Mouse (Mus musculus): ENCODE measurements at regions not wholly inside any gene's neighbourhood (a gene's known extent, or its start where the extent isn't known, plus 50 kb on each side); places are given as distances from the start of the nearest gene placed in this dataset.

- no peak overlapping the region for H3K27ac ChIP-seq (ENCODE audit: low read length)
- no peak overlapping the region for H3K4me2 ChIP-seq (ENCODE audit: low read length)
- 89% methylated on average over 5 of the region's 5 CpGs for WGBS
- no peaks in the 10 kb centered on the region for H3K27me3 ChIP-seq (replicated peaks; ENCODE audit: control insufficient read depth, insufficient read depth, low read length)
- H3K9me3 ChIP-seq (ENCODE audit: control insufficient read depth, low read length) = no peaks in the 10 kb centered on the region
- H3K4me1 ChIP-seq (replicated peaks; ENCODE audit: control insufficient read depth, insufficient read depth, low read length) = peaks cover 26% of the 10 kb centered on the region
- ATAC-seq = no peak
- no peaks in the 10 kb centered on the region for H3K36me3 ChIP-seq (ENCODE audit: control insufficient read depth, insufficient read depth)
- H3K4me3 ChIP-seq (replicated peaks; ENCODE audit: low read length) = no peak overlapping the region
- no peak overlapping the region for H3K9ac ChIP-seq (replicated peaks; ENCODE audit: low read depth, low read length)
Measured at GRCm38 (mm10) chr4:33588127-33588526, 278.0 kb downstream of the Rngtt start.

DNA sequence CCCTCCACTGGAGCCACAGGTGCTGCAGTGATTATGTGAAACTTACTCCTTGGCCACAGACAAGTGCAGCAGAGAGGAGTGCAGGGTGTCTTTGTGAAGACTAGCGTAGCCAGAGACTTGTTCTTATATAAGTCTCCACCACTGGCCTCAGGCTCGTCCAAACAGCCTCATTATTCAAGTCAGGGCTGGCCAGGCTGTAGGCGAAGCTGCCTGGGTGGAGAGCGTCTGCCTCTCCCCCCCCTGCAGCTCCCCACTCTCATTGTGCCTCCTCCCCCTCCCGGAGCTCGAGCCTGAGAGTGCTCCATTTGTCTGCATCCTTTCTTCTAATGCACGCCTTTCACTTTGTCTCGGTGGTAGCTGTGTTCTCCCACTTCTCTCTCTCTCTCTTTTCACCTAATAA, 279.1 kb downstream of the Rngtt start:
- 1% methylated on average over 8 of the region's 8 CpGs for WGBS
- peak; percentile 18; the same call in 1 of the 2 replicates for ATAC-seq
- Histone ChIP-seq H3K9me3 (ENCODE audit: control insufficient read depth, low read length) (no peaks in the 10 kb centered on the region), H3K36me3 (ENCODE audit: control insufficient read depth, insufficient read depth) (no peaks in the 10 kb centered on the region), H3K27me3 (replicated peaks; ENCODE audit: control insufficient read depth, insufficient read depth, low read length) (no peaks in the 10 kb centered on the region), H3K27ac (ENCODE audit: low read length) (no peak overlapping the region), H3K4me1 (replicated peaks; ENCODE audit: control insufficient read depth, insufficient read depth, low read length) (peaks cover 25% of the 10 kb centered on the region), H3K4me3 (replicated peaks; ENCODE audit: low read length) (no peak overlapping the region), H3K4me2 (ENCODE audit: low read length) (no peak overlapping the region), H3K9ac (replicated peaks; ENCODE audit: low read depth, low read length) (no peak overlapping the region)

GRCm38 (mm10) chr4:33594997-33595657, 285.0 kb downstream of the Rngtt start:
- ATAC-seq = peak; percentile 70
- Histone ChIP-seq H3K27me3 (replicated peaks; ENCODE audit: control insufficient read depth, insufficient read depth, low read length) (no peaks in the 10 kb centered on the region), H3K9ac (replicated peaks; ENCODE audit: low read depth, low read length) (peak overlapping the region; percentile 45), H3K27ac (ENCODE audit: low read length) (peak overlapping the region; percentile 57), H3K36me3 (ENCODE audit: control insufficient read depth, insufficient read depth) (no peaks in the 10 kb centered on the region), H3K4me2 (ENCODE audit: low read length) (no peak overlapping the region), H3K9me3 (ENCODE audit: control insufficient read depth, low read length) (no peaks in the 10 kb centered on the region), H3K4me3 (replicated peaks; ENCODE audit: low read length) (no peak overlapping the region), H3K4me1 (replicated peaks; ENCODE audit: control insufficient read depth, insufficient read depth, low read length) (peaks cover 8% of the 10 kb centered on the region)
- 35% methylated on average over 11 of the region's 11 CpGs for WGBS

- Histone ChIP-seq H3K9me3 (ENCODE audit: control insufficient read depth, low read length) (no peaks in the 10 kb centered on the region), H3K9ac (replicated peaks; ENCODE audit: low read depth, low read length) (peak overlapping the region; percentile 45; the same call in 1 of the 2 replicates), H3K4me1 (replicated peaks; ENCODE audit: control insufficient read depth, insufficient read depth, low read length) (peaks cover 8% of the 10 kb centered on the region), H3K4me2 (ENCODE audit: low read length) (no peak overlapping the region), H3K27me3 (replicated peaks; ENCODE audit: control insufficient read depth, insufficient read depth, low read length) (no peaks in the 10 kb centered on the region), H3K27ac (ENCODE audit: low read length) (peak overlapping the region; percentile 57), H3K36me3 (ENCODE audit: control insufficient read depth, insufficient read depth) (no peaks in the 10 kb centered on the region), H3K4me3 (replicated peaks; ENCODE audit: low read length) (no peak overlapping the region)
- WGBS = 78% methylated on average over 9 of the region's 9 CpGs
- peak; percentile 46; the same call in 1 of the 2 replicates for ATAC-seq
Measured at GRCm38 (mm10) chr4:33595763-33596162, 285.7 kb downstream of the Rngtt start.

- Histone ChIP-seq H3K27me3 (replicated peaks; ENCODE audit: control insufficient read depth, insufficient read depth, low read length) (no peaks in the 10 kb centered on the region), H3K27ac (ENCODE audit: low read length) (no peak overlapping the region), H3K4me3 (replicated peaks; ENCODE audit: low read length) (no peak overlapping the region), H3K4me1 (replicated peaks; ENCODE audit: control insufficient read depth, insufficient read depth, low read length) (peaks cover 8% of the 10 kb centered on the region), H3K9me3 (ENCODE audit: control insufficient read depth, low read length) (no peaks in the 10 kb centered on the region), H3K4me2 (ENCODE audit: low read length) (no peak overlapping the region), H3K36me3 (ENCODE audit: control insufficient read depth, insufficient read depth) (no peaks in the 10 kb centered on the region), H3K9ac (replicated peaks; ENCODE audit: low read depth, low read length) (no peak overlapping the region)
- ATAC-seq = no peak
- WGBS = 38% methylated on average over 1 of the region's 1 CpGs
Measured at GRCm38 (mm10) chr4:33599966-33600365, 289.9 kb downstream of the Rngtt start.

- no peak overlapping the region for H3K4me2 ChIP-seq (ENCODE audit: low read length)
- no peaks in the 10 kb centered on the region for H3K36me3 ChIP-seq (ENCODE audit: control insufficient read depth, insufficient read depth)
- no peaks in the 10 kb centered on the region for H3K9me3 ChIP-seq (ENCODE audit: control insufficient read depth, low read length)
- peaks cover under 1% of the 10 kb centered on the region for H3K4me1 ChIP-seq (replicated peaks; ENCODE audit: control insufficient read depth, insufficient read depth, low read length)
- WGBS = 48% methylated on average over 6 of the region's 6 CpGs
- no peak overlapping the region for H3K9ac ChIP-seq (replicated peaks; ENCODE audit: low read depth, low read length)
- ATAC-seq = no peak
- H3K27me3 ChIP-seq (replicated peaks; ENCODE audit: control insufficient read depth, insufficient read depth, low read length) = no peaks in the 10 kb centered on the region
- H3K4me3 ChIP-seq (replicated peaks; ENCODE audit: low read length) = no peak overlapping the region
- H3K27ac ChIP-seq (ENCODE audit: low read length) = no peak overlapping the region
Measured at GRCm38 (mm10) chr4:33600805-33601204, 290.7 kb downstream of the Rngtt start.

DNA sequence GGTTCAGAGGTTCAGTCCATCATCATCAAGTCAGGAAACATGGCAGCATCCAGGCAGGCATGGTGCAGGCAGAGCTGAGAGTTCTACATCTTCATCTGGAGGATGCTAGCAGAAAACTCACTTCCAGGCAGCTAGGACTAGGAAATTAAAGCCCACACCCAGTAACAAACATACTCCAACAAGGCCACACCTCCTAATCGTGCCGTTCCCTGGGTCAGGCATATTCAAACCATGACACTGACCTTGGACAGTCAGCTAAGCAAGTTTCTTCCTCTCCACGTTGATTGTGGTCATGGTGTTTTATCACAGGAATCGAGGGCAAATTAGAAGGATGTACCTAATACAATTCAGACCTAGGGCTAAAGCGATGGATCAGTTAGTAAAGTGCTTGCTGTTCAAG, 294.5 kb downstream of the Rngtt start:
- H3K36me3 ChIP-seq (ENCODE audit: control insufficient read depth, insufficient read depth) = no peaks in the 10 kb centered on the region
- no peak overlapping the region for H3K4me3 ChIP-seq (replicated peaks; ENCODE audit: low read length)
- WGBS = 90% methylated on average over 5 of the region's 5 CpGs
- H3K9me3 ChIP-seq (ENCODE audit: control insufficient read depth, low read length) = no peaks in the 10 kb centered on the region
- no peak overlapping the region for H3K4me2 ChIP-seq (ENCODE audit: low read length)
- no peaks in the 10 kb centered on the region for H3K27me3 ChIP-seq (replicated peaks; ENCODE audit: control insufficient read depth, insufficient read depth, low read length)
- no peak overlapping the region for H3K27ac ChIP-seq (ENCODE audit: low read length)
- ATAC-seq = no peak
- H3K9ac ChIP-seq (replicated peaks; ENCODE audit: low read depth, low read length) = no peak overlapping the region
- H3K4me1 ChIP-seq (replicated peaks; ENCODE audit: control insufficient read depth, insufficient read depth, low read length) = no peaks in the 10 kb centered on the region

DNA sequence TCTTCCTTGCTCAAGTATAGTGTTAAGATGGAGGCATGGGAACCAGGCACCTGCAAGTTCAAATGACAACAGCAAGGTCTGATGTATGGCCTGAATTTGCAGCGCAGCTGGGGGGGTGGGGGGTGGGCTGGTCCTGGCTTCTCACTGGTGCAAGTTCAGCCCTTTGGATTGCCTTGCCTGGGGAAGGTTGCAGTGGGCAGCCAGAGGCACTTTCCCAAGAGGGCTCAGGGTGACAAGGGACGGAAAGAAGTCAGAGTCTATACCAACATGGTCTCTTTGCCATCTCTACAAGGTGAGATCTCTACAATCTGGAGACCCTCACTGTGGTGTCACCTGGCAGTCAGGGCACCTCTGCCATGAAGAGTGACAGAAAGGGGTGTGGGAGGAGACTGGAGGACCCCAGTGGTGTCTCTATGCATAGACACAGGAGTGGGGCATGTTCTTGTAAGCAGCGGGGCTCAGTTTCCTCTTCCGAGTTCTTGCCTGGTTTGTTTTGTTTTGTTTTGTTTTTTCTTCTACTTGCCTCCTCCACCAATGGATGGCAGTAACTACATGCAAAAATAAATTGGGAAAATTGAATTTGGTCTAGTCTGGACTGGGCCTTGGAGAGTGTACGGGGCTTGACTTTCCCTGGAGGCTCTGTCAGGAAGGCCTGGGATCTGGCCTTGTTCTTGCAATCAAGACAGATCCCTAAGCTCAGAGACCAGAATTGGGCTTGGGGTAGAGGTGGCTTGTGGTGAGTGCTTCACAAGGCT, 284.4 kb upstream of the Cnr1 start:
- 91% methylated on average over 5 of the region's 5 CpGs for WGBS
- H3K4me1 ChIP-seq (replicated peaks; ENCODE audit: control insufficient read depth, insufficient read depth, low read length) = 0 out of 2 replicates have a peak, but pooled peaks cover 6% of the 10 kb centered on the region
- no peaks in the 10 kb centered on the region for H3K36me3 ChIP-seq (ENCODE audit: control insufficient read depth, insufficient read depth)
- no peak overlapping the region for H3K4me3 ChIP-seq (replicated peaks; ENCODE audit: low read length)
- no peak overlapping the region for H3K27ac ChIP-seq (ENCODE audit: low read length)
- no peaks in the 10 kb centered on the region for H3K27me3 ChIP-seq (replicated peaks; ENCODE audit: control insufficient read depth, insufficient read depth, low read length)
- H3K9me3 ChIP-seq (ENCODE audit: control insufficient read depth, low read length) = no peaks in the 10 kb centered on the region
- ATAC-seq = peak; percentile 34
- H3K4me2 ChIP-seq (ENCODE audit: low read length) = no peak overlapping the region
- no peak overlapping the region for H3K9ac ChIP-seq (replicated peaks; ENCODE audit: low read depth, low read length)

DNA sequence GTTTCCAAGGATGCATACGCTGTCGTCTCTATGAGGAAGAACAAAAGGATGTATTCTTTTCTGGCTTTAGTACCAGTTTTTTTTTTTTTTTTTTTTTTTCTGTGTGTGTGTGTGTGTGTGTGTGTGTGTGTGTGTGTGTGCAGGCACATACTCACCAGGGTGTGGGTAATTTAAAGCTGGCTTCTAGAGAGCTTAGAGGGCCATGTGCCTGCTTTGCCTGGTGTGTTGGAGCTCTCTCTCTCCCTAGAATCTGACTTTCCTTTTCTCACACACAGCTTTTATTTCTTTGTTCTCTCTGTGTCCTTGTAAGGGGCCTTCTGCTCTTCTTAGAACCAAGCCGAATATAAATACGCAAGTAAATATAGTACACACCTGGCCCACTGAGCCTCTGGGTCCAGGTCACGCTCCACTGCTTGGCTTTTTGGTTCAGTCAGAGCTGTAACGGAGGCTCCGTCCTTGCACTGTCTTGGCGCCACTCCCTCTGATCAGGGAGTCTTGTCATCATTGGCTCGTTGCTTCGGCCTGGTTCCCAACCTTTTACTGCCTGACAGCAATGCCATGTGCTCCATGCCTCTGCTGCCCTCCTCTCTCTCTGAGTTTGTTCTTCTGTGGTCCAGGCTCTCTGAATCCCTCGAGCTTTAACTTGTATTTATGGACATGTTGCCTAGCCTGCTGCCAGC, 283.7 kb upstream of the Cnr1 start:
- WGBS = 61% methylated on average over 11 of the region's 11 CpGs
- Histone ChIP-seq H3K9ac (replicated peaks; ENCODE audit: low read depth, low read length) (no peak overlapping the region), H3K4me3 (replicated peaks; ENCODE audit: low read length) (no peak overlapping the region), H3K27ac (ENCODE audit: low read length) (no peak overlapping the region), H3K4me2 (ENCODE audit: low read length) (no peak overlapping the region), H3K4me1 (replicated peaks; ENCODE audit: control insufficient read depth, insufficient read depth, low read length) (0 out of 2 replicates have a peak, but pooled peaks cover 6% of the 10 kb centered on the region), H3K36me3 (ENCODE audit: control insufficient read depth, insufficient read depth) (no peaks in the 10 kb centered on the region), H3K27me3 (replicated peaks; ENCODE audit: control insufficient read depth, insufficient read depth, low read length) (no peaks in the 10 kb centered on the region), H3K9me3 (ENCODE audit: control insufficient read depth, low read length) (no peaks in the 10 kb centered on the region)
- ATAC-seq = peak; percentile 37
